Mouse (Mus musculus) thymus, adult 2 months (tissue): ENCODE data around the gene Nufip1. TPM values are rescaled to one million over a fixed set of nuclear protein-coding genes. Genes with fewer than 3 reads are reported as not detected.

ENCODE experiments used
- DNase-seq: peaks from one replicate; pipeline ENCODE4 v3.0.0; 2021
- H3K27ac ChIP-seq: fragments of 200-500 bp; 2 replicates; pipeline ENCODE4 v1.5.1; 2012; ENCODE audit warnings: low read length, control low read depth; ENCODE audit not compliant: control insufficient read depth, insufficient read depth
- H3K27me3 ChIP-seq: fragments of 200-500 bp; 2 replicates; pipeline ENCODE4 v1.6.1; 2012; ENCODE audit warnings: mild to moderate bottlenecking, low read length, moderate library complexity, mixed read lengths; ENCODE audit not compliant: control insufficient read depth, insufficient read depth
- H3K36me3 ChIP-seq: fragments of 200-500 bp; 2 replicates; pipeline ENCODE4 v1.6.1; 2012; ENCODE audit warnings: mild to moderate bottlenecking, low read length, moderate library complexity; ENCODE audit not compliant: control insufficient read depth, insufficient read depth
- H3K4me1 ChIP-seq: fragments of 200-500 bp; replicated peaks from 2 replicates; pipeline ENCODE4 v1.6.1; 2012; ENCODE audit warnings: low read length; ENCODE audit not compliant: control insufficient read depth, insufficient read depth
- H3K4me3 ChIP-seq: fragments of 200-500 bp; 2 replicates; pipeline ENCODE4 v1.5.1; 2012; ENCODE audit warnings: mild to moderate bottlenecking, low read length, control low read depth, moderate library complexity; ENCODE audit not compliant: control insufficient read depth, insufficient read depth
- CTCF ChIP-seq: fragments of 200-500 bp; IDR thresholded peaks from 2 replicates; pipeline ENCODE4 v1.5.1; 2012; ENCODE audit warnings: mild to moderate bottlenecking, control low read depth, low read length, moderate library complexity, borderline replicate concordance; ENCODE audit not compliant: control insufficient read depth, poor library complexity, insufficient read depth; ENCODE audit errors: extremely low read depth
- POLR2A ChIP-seq: fragments of 200-500 bp; IDR thresholded peaks from 2 replicates; pipeline ENCODE4 v1.6.1; 2012; ENCODE audit warnings: mild to moderate bottlenecking, low read length, control low read depth, moderate library complexity; ENCODE audit not compliant: control insufficient read depth, poor library complexity, insufficient read depth; ENCODE audit errors: extremely low read depth
- WGBS: fragments of 180-500 bp; shearing (Covaris S2); methylation state at CpG from one replicate; pipeline ENCODE4 v1.1.7; 2018; 5-methylcytosine and 5-hydroxymethylcytosine counted together
- polyA plus RNA-seq: library from polyadenylated mRNA; depleted of rRNA; stranded (reverse); fragments of >200 nt; gene quantifications from 2 replicates; pipeline ENCODE4 v1.2.3, GENCODE M21; 2012

Nufip1 gene
- polyA plus RNA-seq, 1 experiment, result 5.5 TPM

DNA sequence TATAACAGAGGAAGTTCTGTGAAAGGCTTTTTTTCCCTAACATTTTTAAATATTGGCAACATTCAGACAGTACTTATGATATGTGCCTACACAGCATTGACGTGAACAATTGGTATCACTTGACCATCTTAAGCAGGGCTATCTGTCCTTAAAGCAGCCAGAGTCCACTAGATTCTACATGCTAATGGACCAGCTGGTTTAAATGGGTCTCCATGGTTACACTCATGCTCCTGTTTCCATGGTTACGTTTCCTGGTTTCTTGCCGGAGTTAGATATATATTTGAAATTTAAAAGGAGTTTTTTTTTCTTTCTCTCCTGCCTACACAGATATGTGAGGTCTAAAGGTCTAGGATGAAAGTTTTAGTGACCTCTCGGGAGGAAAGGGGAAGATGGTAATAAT is 34.1 kb upstream of the Nufip1 start:
- no peak for DNase-seq
- Histone ChIP-seq H3K4me1 (no peaks in the 10 kb centered on the region), H3K27ac (no peak overlapping the region), H3K4me3 (no peak overlapping the region), H3K27me3 (no peaks in the 10 kb centered on the region), H3K36me3 (no peaks in the 10 kb centered on the region)
- 60% methylated on average over 4 of the region's 4 CpGs for WGBS
- no peak for TF ChIP-seq POLR2A

- Histone ChIP-seq H3K27ac (no peak overlapping the region), H3K4me3 (no peak overlapping the region), H3K36me3 (no peaks in the 10 kb centered on the region), H3K27me3 (no peaks in the 10 kb centered on the region), H3K4me1 (no peaks in the 10 kb centered on the region)
- 58% methylated on average over 9 of the region's 9 CpGs for WGBS
- DNase-seq, result peak; percentile 8
- TF ChIP-seq POLR2A, result no peak
- TF ChIP-seq CTCF, result no peak
These were observed 33.6 kb upstream of the Nufip1 start for GRCm38 (mm10) chr14:76077088-76077491.

DNA sequence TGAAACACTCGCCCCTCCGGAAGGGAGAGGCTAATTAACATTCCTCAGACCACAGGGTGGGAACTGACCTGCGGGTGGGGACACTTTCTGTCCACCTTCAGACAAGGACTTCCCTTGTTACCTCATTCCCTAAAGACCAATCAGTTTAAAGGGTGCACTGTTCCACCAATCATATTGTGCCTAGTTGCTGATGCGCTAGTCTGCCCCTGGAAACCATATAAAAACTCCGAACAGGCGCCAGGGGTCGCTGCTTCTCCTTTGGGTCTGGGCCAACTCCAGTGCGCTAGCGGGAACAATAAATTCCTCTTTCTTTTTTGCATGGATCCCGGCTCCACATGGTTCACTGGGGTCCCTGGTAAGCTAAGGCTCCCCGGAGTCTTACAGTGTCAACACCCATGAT is 29.2 kb upstream of the Nufip1 start:
- Histone ChIP-seq H3K4me1 (no peaks in the 10 kb centered on the region; the same call in 1 of the 2 replicates), H3K36me3 (no peaks in the 10 kb centered on the region), H3K4me3 (no peak overlapping the region), H3K27me3 (no peaks in the 10 kb centered on the region), H3K27ac (no peak overlapping the region)
- TF ChIP-seq CTCF, result no peak
- TF ChIP-seq POLR2A, result no peak
- whole genome bisulfite sequencing, result 88% methylated on average over 11 of the region's 11 CpGs
- no peak for DNase-seq

DNA sequence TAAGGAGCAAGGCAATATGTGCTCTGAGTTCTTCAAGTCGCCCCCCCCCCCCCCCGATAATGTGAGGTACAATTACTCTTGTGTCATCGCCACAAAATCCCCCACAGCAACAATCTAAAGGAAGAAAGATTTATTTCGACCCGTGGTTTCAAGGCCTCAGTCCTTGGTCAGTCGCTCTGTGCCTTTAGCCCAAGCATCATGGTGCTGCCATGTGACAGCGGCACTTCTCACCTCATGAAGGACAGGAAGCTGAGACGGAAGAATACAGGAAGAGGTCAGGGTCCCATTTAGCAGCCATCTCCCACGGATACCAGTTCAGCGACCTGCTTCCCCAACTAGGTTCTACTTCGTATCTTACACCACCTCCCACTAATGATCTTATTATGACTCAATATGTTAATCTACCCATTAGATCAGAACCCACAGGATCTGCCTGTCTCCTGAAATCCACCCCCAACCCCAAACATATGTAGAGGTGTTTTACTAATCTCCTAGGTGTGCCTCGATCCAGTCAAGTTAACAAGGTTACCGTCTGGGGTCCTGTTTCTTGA is 28.5 kb upstream of the Nufip1 start:
- Histone ChIP-seq H3K36me3 (no peaks in the 10 kb centered on the region), H3K27me3 (no peaks in the 10 kb centered on the region), H3K27ac (no peak overlapping the region), H3K4me1 (no peaks in the 10 kb centered on the region; the same call in 1 of the 2 replicates), H3K4me3 (no peak overlapping the region)
- TF ChIP-seq POLR2A (no peak), CTCF (no peak)
- 88% methylated on average over 13 of the region's 13 CpGs for WGBS
- DNase-seq, result no peak

DNA sequence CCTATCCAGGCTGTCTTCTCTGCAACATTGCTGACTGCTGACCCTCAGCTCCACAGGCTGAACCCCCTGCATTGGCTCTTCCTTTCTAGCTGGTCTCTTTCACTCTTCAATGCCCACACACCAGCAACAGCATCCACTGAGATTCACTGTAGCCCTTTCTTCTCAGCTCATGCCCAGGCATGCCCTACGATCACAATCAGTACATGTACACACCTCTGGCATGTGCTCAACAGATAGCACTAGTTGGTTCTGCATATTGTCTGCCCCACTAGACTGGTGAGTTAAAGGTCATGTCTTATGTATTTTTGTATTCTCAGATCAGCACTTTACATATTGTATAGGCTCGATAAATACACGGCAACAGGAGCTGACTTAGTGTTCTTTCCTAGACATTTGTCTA is 26.5 kb upstream of the Nufip1 start:
- H3K27ac ChIP-seq, result no peak overlapping the region
- no peak for DNase-seq
- no peaks in the 10 kb centered on the region for H3K36me3 ChIP-seq
- TF ChIP-seq POLR2A (no peak), CTCF (no peak)
- H3K4me3 ChIP-seq, result no peak overlapping the region
- no peaks in the 10 kb centered on the region for H3K27me3 ChIP-seq
- H3K4me1 ChIP-seq, result no peaks in the 10 kb centered on the region; the same call in 1 of the 2 replicates
- WGBS, result 83% methylated on average over 3 of the region's 3 CpGs

GRCm38 (mm10) chr14:76097244-76097643 is 13.4 kb upstream of the Nufip1 start:
- DNase-seq, result no peak
- H3K27ac ChIP-seq, result no peak overlapping the region
- 80% methylated on average over 7 of the region's 7 CpGs for WGBS
- H3K36me3 ChIP-seq, result peaks cover 42% of the 10 kb centered on the region
- no peaks in the 10 kb centered on the region for H3K4me1 ChIP-seq
- H3K27me3 ChIP-seq, result no peaks in the 10 kb centered on the region
- TF ChIP-seq POLR2A (no peak), CTCF (no peak)
- H3K4me3 ChIP-seq, result no peak overlapping the region

GRCm38 (mm10) chr14:76097815-76098214 is 12.9 kb upstream of the Nufip1 start:
- 96% methylated on average over 5 of the region's 5 CpGs for WGBS
- no peak overlapping the region for H3K27ac ChIP-seq
- H3K4me1 ChIP-seq, result no peaks in the 10 kb centered on the region
- no peaks in the 10 kb centered on the region for H3K27me3 ChIP-seq
- peaks cover 45% of the 10 kb centered on the region for H3K36me3 ChIP-seq
- no peak overlapping the region for H3K4me3 ChIP-seq
- no peak for TF ChIP-seq CTCF
- TF ChIP-seq POLR2A, result no peak
- no peak for DNase-seq
